Mouse (Mus musculus) brain, embryonic 14.5 days (tissue): Measurements from ENCODE around the gene Slu7. TPM values are rescaled to one million over a fixed set of nuclear protein-coding genes. Genes with fewer than 3 reads are reported as not detected.

Experiments used
- DNase-seq: peaks from one replicate; pipeline ENCODE4 v3.0.0-alpha.2; 2011; ENCODE audit warnings: low read depth
- CTCF ChIP-seq: fragments of 200-500 bp; IDR thresholded peaks from 2 replicates; pipeline ENCODE4 v1.5.1; 2012; ENCODE audit warnings: inconsistent platforms, mild to moderate bottlenecking, moderate library complexity, borderline replicate concordance; ENCODE audit not compliant: insufficient read depth, insufficient read length; ENCODE audit errors: extremely low read depth
- POLR2A ChIP-seq: fragments of 200-500 bp; IDR thresholded peaks from 2 replicates; pipeline ENCODE4 v1.6.1; 2012; ENCODE audit warnings: mild to moderate bottlenecking, inconsistent platforms, borderline replicate concordance; ENCODE audit not compliant: poor library complexity, insufficient read depth, insufficient read length, severe bottlenecking; ENCODE audit errors: extremely low read depth
- polyA plus RNA-seq: library from polyadenylated mRNA; depleted of rRNA; stranded (reverse); fragments of >200 nt; gene quantifications from 2 replicates; pipeline ENCODE4 v1.2.3, GENCODE M21; 2012

Gene Slu7
- polyA plus RNA-seq, 1 experiment = 17.1 TPM

GRCm38 (mm10) chr11:43426414-43426884 lies 7.1 kb upstream of the Slu7 start:
- TF ChIP-seq POLR2A (no peak), CTCF (no peak)
- DNase-seq = no peak

GRCm38 (mm10) chr11:43434024-43434407 lies 472 bp downstream of the Slu7 start:
- TF ChIP-seq CTCF (no peak), POLR2A (no peak)

GRCm38 (mm10) chr11:43441121-43441520 lies 7.6 kb downstream of the Slu7 start:
- TF ChIP-seq POLR2A (no peak), CTCF (no peak)
- DNase-seq = no peak

More at GRCm38 (mm10) chr11:43434024-43434407, 472 bp downstream of the Slu7 start:
- DNase-seq = no peak

GRCm38 (mm10) chr11:43443183-43443582 lies 9.6 kb downstream of the Slu7 start:
- no peak for DNase-seq
- TF ChIP-seq CTCF (no peak), POLR2A (no peak)

GRCm38 (mm10) chr11:43449916-43450315 lies 16.4 kb downstream of the Slu7 start:
- no peak for DNase-seq
- TF ChIP-seq POLR2A (no peak), CTCF (no peak)

GRCm38 (mm10) chr11:43451322-43451721 lies 17.8 kb downstream of the Slu7 start:
- DNase-seq = no peak
- TF ChIP-seq CTCF = no peak
- no peak for TF ChIP-seq POLR2A

GRCm38 (mm10) chr11:43452266-43452665 lies 18.7 kb downstream of the Slu7 start:
- DNase-seq = peak; percentile 18
- TF ChIP-seq CTCF (no peak), POLR2A (no peak)

GRCm38 (mm10) chr11:43463204-43463603 lies 29.7 kb downstream of the Slu7 start:
- no peak for TF ChIP-seq POLR2A
- no peak for TF ChIP-seq CTCF
- DNase-seq = no peak

GRCm38 (mm10) chr11:43470118-43470517 lies 36.6 kb downstream of the Slu7 start:
- DNase-seq = no peak
- TF ChIP-seq CTCF = no peak
- no peak for TF ChIP-seq POLR2A

- TF ChIP-seq POLR2A (no peak), CTCF (no peak)
- no peak for DNase-seq
Observed at GRCm38 (mm10) chr11:43470881-43471820, 37.6 kb downstream of the Slu7 start.

- DNase-seq = peak; percentile 22
Observed at GRCm38 (mm10) chr11:43473115-43473514, 39.6 kb downstream of the Slu7 start.

GRCm38 (mm10) chr11:43473635-43474224 lies 40.2 kb downstream of the Slu7 start:
- peak; percentile 60 for DNase-seq
- TF ChIP-seq POLR2A = no peak
- TF ChIP-seq CTCF = no peak

More at GRCm38 (mm10) chr11:43473115-43473514, 39.6 kb downstream of the Slu7 start:
- TF ChIP-seq CTCF (no peak), POLR2A (no peak)
